Mouse (Mus musculus) heart, postnatal 0 days (tissue): ENCODE data around the gene Olfr1445. TPM values are rescaled to one million over a fixed set of nuclear protein-coding genes. Genes with fewer than 3 reads are reported as not detected.

ENCODE experiments used
- ATAC-seq: fragments of 200-750 bp; cut with Nextera tagmentation; 2 replicates; pipeline ENCODE4 v1.8.0; 2017; ENCODE audit warnings: low read depth, moderate number of reproducible peaks, moderate library complexity; ENCODE audit not compliant: insufficient read depth
- DNase-seq: peaks from one replicate; pipeline ENCODE4 v3.0.0-alpha.2; 2016; ENCODE audit warnings: low spot score
- H3K27ac ChIP-seq: fragments of 300-500 bp; sonication (generic); 2 replicates; pipeline ENCODE4 v1.5.1; 2014; ENCODE audit warnings: low read depth, mild to moderate bottlenecking
- H3K27me3 ChIP-seq: fragments of 300-500 bp; sonication (generic); 2 replicates; pipeline ENCODE4 v1.6.1; 2014; ENCODE audit warnings: low read length, mixed read lengths; ENCODE audit not compliant: control insufficient read depth, insufficient read depth
- H3K36me3 ChIP-seq: fragments of 300-500 bp; sonication (generic); replicated peaks from 2 replicates; pipeline ENCODE4 v1.6.1; 2014; ENCODE audit warnings: low read length, mixed read lengths; ENCODE audit not compliant: control insufficient read depth, insufficient read depth
- H3K4me1 ChIP-seq: fragments of 300-500 bp; sonication (generic); 2 replicates; pipeline ENCODE4 v1.6.1; 2014; ENCODE audit warnings: antibody characterized with exemption; ENCODE audit not compliant: control insufficient read depth, insufficient read depth
- H3K4me2 ChIP-seq: fragments of 300-500 bp; sonication (generic); 2 replicates; pipeline ENCODE4 v1.6.1; 2014; ENCODE audit warnings: low read depth, mild to moderate bottlenecking, low read length, moderate library complexity
- H3K4me3 ChIP-seq: fragments of 300-500 bp; sonication (generic); 2 replicates; pipeline ENCODE4 v1.5.1; 2014; ENCODE audit warnings: low read depth, low read length
- H3K9ac ChIP-seq: fragments of 300-500 bp; sonication (generic); replicated peaks from 2 replicates; pipeline ENCODE4 v1.6.1; 2014; ENCODE audit warnings: low read depth, low read length, mixed read lengths
- H3K9me3 ChIP-seq: fragments of 300-500 bp; sonication (generic); replicated peaks from 2 replicates; pipeline ENCODE4 v1.6.1; 2016; ENCODE audit warnings: low read length; ENCODE audit not compliant: control insufficient read depth
- CTCF ChIP-seq: IDR thresholded peaks from 2 replicates; pipeline ENCODE4 v1.5.1; 2016; ENCODE audit warnings: antibody characterized with exemption, control low read depth, low read depth
- EP300 ChIP-seq: IDR thresholded peaks from 2 replicates; pipeline ENCODE4 v1.6.1; 2016; ENCODE audit warnings: antibody characterized with exemption, low read depth
- WGBS: fragments of 180-500 bp; shearing (Covaris S2); extraction: QIAGEN DNeasy Blood & Tissue Kit; methylation state at CpG from one replicate; pipeline ENCODE4 v1.1.7; 2014; 5-methylcytosine and 5-hydroxymethylcytosine counted together
- polyA plus RNA-seq: library from polyadenylated mRNA; unstranded; fragments of >200 nt; fragmentation: Nextera tagmentation; extraction: Ambion mirVana; gene quantifications from 2 replicates; pipeline ENCODE4 v1.2.1, GENCODE M21; 2015
- total RNA-seq: library from RNA; depleted of rRNA; stranded (reverse); fragments of >200 nt; gene quantifications from 2 replicates; pipeline ENCODE4 v1.2.3, GENCODE M21; 2014; ENCODE audit warnings: low replicate concordance; rRNA removed

Gene Olfr1445
- total and polyA plus RNA-seq, 2 experiments from 2014 or later: not detected

DNA sequence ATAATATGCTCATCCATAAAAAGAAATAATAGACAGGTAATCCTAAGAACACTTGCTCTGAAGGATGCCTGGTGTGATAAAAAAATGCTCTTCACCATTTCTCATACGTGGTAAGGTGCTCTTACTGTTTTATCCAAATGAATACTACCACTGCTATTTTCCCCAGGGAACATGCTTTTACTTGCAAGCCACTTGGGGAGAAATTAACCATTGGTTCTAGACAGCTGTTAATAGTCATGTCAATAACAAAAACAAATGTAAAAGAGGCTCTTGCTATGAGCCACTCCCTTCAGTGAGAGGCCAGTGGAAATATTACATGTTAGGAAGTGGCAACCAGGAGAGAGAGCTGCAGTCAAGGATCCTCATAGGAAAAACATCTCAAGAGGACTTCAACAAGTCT is 40.7 kb downstream of the Olfr1445 start, which contains the start of gene Olfr1448:
Gene Olfr1448, minus strand, starts transcription at position 101 of the 400 bp plus-strand sequence.
- H3K4me3 ChIP-seq: no peak within 1 kb of the TSS
- no peaks in the 10 kb centered on the region for H3K4me1 ChIP-seq
- H3K9me3 ChIP-seq: no peaks in the 10 kb centered on the region
- no peaks in the 10 kb centered on the region for H3K36me3 ChIP-seq
- no peak for ATAC-seq
- no peaks in the 10 kb centered on the region for H3K27me3 ChIP-seq
- DNase-seq: no peak
- H3K4me2 ChIP-seq: no peak within 1 kb of the TSS
- 42% methylated on average over 1 of the region's 1 CpGs for WGBS
- no peak for TF ChIP-seq CTCF
- TF ChIP-seq EP300: no peak
- H3K27ac ChIP-seq: no peak within 1 kb of the TSS
- H3K9ac ChIP-seq: no peak within 1 kb of the TSS

DNA sequence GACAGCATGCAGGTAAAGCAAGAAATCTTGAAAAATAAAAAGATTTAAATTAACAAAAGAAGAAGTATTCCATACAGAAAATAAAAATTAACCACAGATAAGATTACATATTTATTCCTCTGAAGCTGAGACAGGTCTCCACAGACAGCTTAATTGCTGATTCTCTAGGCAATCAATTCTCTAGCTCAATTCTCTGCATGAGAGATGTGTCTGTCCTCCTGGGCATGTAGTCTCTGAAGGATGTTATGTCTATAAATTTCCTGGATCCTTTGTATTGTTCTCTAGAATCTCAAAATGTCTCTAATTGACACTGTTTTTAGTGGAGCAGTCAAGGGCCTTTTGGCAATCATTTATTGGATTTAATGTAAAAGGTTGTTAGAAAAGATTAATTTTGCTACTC is 46.9 kb downstream of the Olfr1445 start, which contains the start of gene Olfr1449:
Gene Olfr1449, plus strand, starts transcription at position 301 of the 400 bp plus-strand sequence.
- H3K4me1 ChIP-seq: no peaks in the 10 kb centered on the region
- H3K27me3 ChIP-seq: no peaks in the 10 kb centered on the region
- H3K36me3 ChIP-seq: no peaks in the 10 kb centered on the region
- H3K9ac ChIP-seq: no peak within 1 kb of the TSS
- no peak for DNase-seq
- H3K4me2 ChIP-seq: no peak within 1 kb of the TSS
- H3K27ac ChIP-seq: no peak within 1 kb of the TSS
- H3K4me3 ChIP-seq: no peak within 1 kb of the TSS
- TF ChIP-seq CTCF (no peak), EP300 (no peak)
- H3K9me3 ChIP-seq: no peaks in the 10 kb centered on the region
- ATAC-seq: no peak

Other genes with a start within 250 kb of the Olfr1445 start
- gene Olfr1442, start 213.4 kb upstream of the Olfr1445 start, total RNA-seq: not detected in 2 replicates
- not detected in 2 replicates for gene Olfr1442, start 213.4 kb upstream of the Olfr1445 start, polyA plus RNA-seq
- gene Olfr1443, start 205.7 kb upstream of the Olfr1445 start, total RNA-seq: not detected in 2 replicates
- gene Olfr1443, start 205.7 kb upstream of the Olfr1445 start, polyA plus RNA-seq: not detected in 2 replicates
- not detected in 2 replicates for gene Keg1, start 188.1 kb upstream of the Olfr1445 start, total RNA-seq
- gene Keg1, start 188.1 kb upstream of the Olfr1445 start, polyA plus RNA-seq: not detected in 2 replicates
- 1.2 TPM in 1 of 2 replicates, not detected in the other for gene Cntf, start 118.2 kb upstream of the Olfr1445 start, total RNA-seq
- gene Cntf, start 118.2 kb upstream of the Olfr1445 start, polyA plus RNA-seq: 0.98 and 1.2 TPM in 2 replicates
- gene Zfp91, start 87.7 kb upstream of the Olfr1445 start, total RNA-seq: 43.6 and 48.2 TPM in 2 replicates
- gene Zfp91, start 87.7 kb upstream of the Olfr1445 start, polyA plus RNA-seq: 8.6 and 9.5 TPM in 2 replicates
- gene Lpxn, start 87.7 kb upstream of the Olfr1445 start, total RNA-seq: 0.27 and 1.3 TPM in 2 replicates
- gene Lpxn, start 87.7 kb upstream of the Olfr1445 start, polyA plus RNA-seq: 0.89 and 1.0 TPM in 2 replicates
- not detected in 2 replicates for gene Gm5244, start 37.2 kb upstream of the Olfr1445 start, total RNA-seq
- not detected in 2 replicates for gene Gm5244, start 37.2 kb upstream of the Olfr1445 start, polyA plus RNA-seq
- not detected in 2 replicates for gene Olfr1444, start 26.6 kb upstream of the Olfr1445 start, total RNA-seq
- not detected in 2 replicates for gene Olfr1444, start 26.6 kb upstream of the Olfr1445 start, polyA plus RNA-seq
- gene Olfr1446, start 9.7 kb downstream of the Olfr1445 start, total RNA-seq: not detected in 2 replicates
- not detected in 2 replicates for gene Olfr1446, start 9.7 kb downstream of the Olfr1445 start, polyA plus RNA-seq
- not detected in 2 replicates for gene Olfr1447, start 19.9 kb downstream of the Olfr1445 start, total RNA-seq
- not detected in 2 replicates for gene Olfr1447, start 19.9 kb downstream of the Olfr1445 start, polyA plus RNA-seq
- gene Olfr1448, start 40.6 kb downstream of the Olfr1445 start, total RNA-seq: not detected in 2 replicates
- not detected in 2 replicates for gene Olfr1448, start 40.6 kb downstream of the Olfr1445 start, polyA plus RNA-seq
- gene Olfr1449, start 47.0 kb downstream of the Olfr1445 start, total RNA-seq: not detected in 2 replicates
- not detected in 2 replicates for gene Olfr1449, start 47.0 kb downstream of the Olfr1445 start, polyA plus RNA-seq
- not detected in 2 replicates for gene Olfr1450, start 66.4 kb downstream of the Olfr1445 start, total RNA-seq
- gene Olfr1450, start 66.4 kb downstream of the Olfr1445 start, polyA plus RNA-seq: not detected in 2 replicates
- gene Olfr1451, start 111.2 kb downstream of the Olfr1445 start, total RNA-seq: not detected in 2 replicates
- not detected in 2 replicates for gene Olfr1451, start 111.2 kb downstream of the Olfr1445 start, polyA plus RNA-seq
- gene Olfr1453, start 144.5 kb downstream of the Olfr1445 start, total RNA-seq: not detected in 2 replicates
- gene Olfr1453, start 144.5 kb downstream of the Olfr1445 start, polyA plus RNA-seq: not detected in 2 replicates
- gene Olfr1454, start 176.8 kb downstream of the Olfr1445 start, total RNA-seq: not detected in 2 replicates
- gene Olfr1454, start 176.8 kb downstream of the Olfr1445 start, polyA plus RNA-seq: not detected in 2 replicates
- gene Olfr1457, start 214.0 kb downstream of the Olfr1445 start, total RNA-seq: not detected in 2 replicates
- not detected in 2 replicates for gene Olfr1457, start 214.0 kb downstream of the Olfr1445 start, polyA plus RNA-seq
- not detected in 2 replicates for gene Olfr1458, start 222.9 kb downstream of the Olfr1445 start, total RNA-seq
- gene Olfr1458, start 222.9 kb downstream of the Olfr1445 start, polyA plus RNA-seq: not detected in 2 replicates